Mouse (Mus musculus) intestine, embryonic 16.5 days (tissue): Measurements from ENCODE around the gene Adamtsl1. TPM values are rescaled to one million over a fixed set of nuclear protein-coding genes. Genes with fewer than 3 reads are reported as not detected.
A peak's percentile ranks its signal among the peaks of the same experiment; 100 is the strongest.

Source experiments
- ATAC-seq: fragments of 200-750 bp; cut with Nextera tagmentation; 2 replicates; pipeline ENCODE4 v1.8.0; 2017; ENCODE audit warnings: moderate TSS enrichment, moderate library complexity
- H3K27ac ChIP-seq: fragments of 300-500 bp; sonication (generic); 2 replicates; pipeline ENCODE4 v1.5.1; 2014; ENCODE audit warnings: mild to moderate bottlenecking, low read length
- H3K27me3 ChIP-seq: fragments of 300-500 bp; sonication (generic); replicated peaks from 2 replicates; pipeline ENCODE4 v1.6.1; 2014; ENCODE audit warnings: low read length, control low read depth, mixed read lengths; ENCODE audit not compliant: control insufficient read depth, insufficient read depth
- H3K36me3 ChIP-seq: fragments of 300-500 bp; sonication (generic); 2 replicates; pipeline ENCODE4 v1.6.1; 2014; ENCODE audit warnings: low read length, control low read depth; ENCODE audit not compliant: control insufficient read depth, insufficient read depth
- H3K4me1 ChIP-seq: fragments of 300-500 bp; sonication (generic); 2 replicates; pipeline ENCODE4 v1.6.1; 2014; ENCODE audit warnings: low read length, control low read depth, mixed read lengths; ENCODE audit not compliant: control insufficient read depth, insufficient read depth
- H3K4me2 ChIP-seq: fragments of 300-500 bp; sonication (generic); 2 replicates; pipeline ENCODE4 v1.6.1; 2014; ENCODE audit warnings: low read depth, low read length, control low read depth
- H3K4me3 ChIP-seq: fragments of 300-500 bp; sonication (generic); 2 replicates; pipeline ENCODE4 v1.5.1; 2014; ENCODE audit warnings: mild to moderate bottlenecking, low read length
- H3K9ac ChIP-seq: fragments of 300-500 bp; sonication (generic); 2 replicates; pipeline ENCODE4 v1.6.1; 2014; ENCODE audit warnings: low read depth, low read length
- H3K9me3 ChIP-seq: fragments of 300-500 bp; sonication (generic); 2 replicates; pipeline ENCODE4 v1.6.1; 2016; ENCODE audit warnings: low read length, control low read depth; ENCODE audit not compliant: control insufficient read depth
- WGBS: fragments of 180-500 bp; shearing (Covaris S2); extraction: QIAGEN DNeasy Blood & Tissue Kit; methylation state at CpG from one replicate; pipeline ENCODE4 v1.1.7; 2014; 5-methylcytosine and 5-hydroxymethylcytosine counted together
- polyA plus RNA-seq: library from polyadenylated mRNA; unstranded; fragments of >200 nt; fragmentation: Nextera tagmentation; extraction: Ambion mirVana; gene quantifications from 2 replicates; pipeline ENCODE4 v1.2.1, GENCODE M21; 2015

The Adamtsl1 gene
- polyA plus RNA-seq, 1 experiment from 2014 or later: 6.6 TPM

DNA sequence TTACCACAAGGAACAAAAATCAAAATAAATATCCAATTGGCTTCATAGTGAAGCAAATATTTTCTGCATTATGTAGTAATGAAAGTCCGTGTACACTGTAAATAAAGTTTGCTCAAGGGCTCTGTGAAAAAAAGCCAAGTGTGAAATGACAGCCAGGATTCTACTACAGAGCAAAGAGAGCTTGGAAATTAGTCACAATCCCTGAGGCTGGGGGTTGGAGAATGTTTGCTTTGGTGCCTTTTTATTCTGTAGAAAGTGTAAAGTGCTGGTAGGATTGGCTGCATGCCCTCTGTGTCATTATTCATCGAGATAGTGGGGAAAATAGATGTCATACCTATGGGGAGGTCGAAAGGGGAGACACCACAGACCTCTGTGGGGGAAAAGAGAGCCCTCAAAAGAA is 516.2 kb downstream of the Adamtsl1 start:
- H3K4me2 ChIP-seq: no peak overlapping the region
- H3K36me3 ChIP-seq: no peaks in the 10 kb centered on the region
- ATAC-seq: no peak
- H3K4me3 ChIP-seq: no peak overlapping the region
- H3K9ac ChIP-seq: no peak overlapping the region
- H3K27me3 ChIP-seq: no peaks in the 10 kb centered on the region
- H3K9me3 ChIP-seq: no peaks in the 10 kb centered on the region
- WGBS: 33% methylated on average over 3 of the region's 3 CpGs
- H3K27ac ChIP-seq: no peak overlapping the region
- H3K4me1 ChIP-seq: no peaks in the 10 kb centered on the region

DNA sequence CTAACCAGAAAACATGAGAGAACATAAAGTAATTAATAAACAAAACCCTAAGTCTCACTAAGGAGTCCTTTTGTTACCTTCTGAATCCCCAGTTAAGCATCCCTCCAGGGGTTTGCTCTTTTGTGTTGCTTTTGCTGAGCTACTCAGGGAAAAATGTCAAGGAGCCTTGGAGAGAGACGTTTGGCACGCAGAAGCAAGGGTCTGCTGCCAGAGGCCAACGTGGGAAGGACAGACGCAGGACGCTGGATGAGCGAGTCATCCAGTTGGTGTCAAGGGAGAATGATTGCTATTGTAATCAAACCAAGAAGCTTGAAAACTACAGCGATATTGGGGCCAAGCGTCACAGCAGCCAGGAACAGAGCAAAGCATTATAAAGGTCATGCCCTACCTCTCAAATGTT is 517.1 kb downstream of the Adamtsl1 start:
- Histone ChIP-seq H3K36me3 (no peaks in the 10 kb centered on the region), H3K4me3 (no peak overlapping the region), H3K27ac (no peak overlapping the region), H3K9me3 (no peaks in the 10 kb centered on the region), H3K9ac (no peak overlapping the region), H3K27me3 (no peaks in the 10 kb centered on the region), H3K4me1 (no peaks in the 10 kb centered on the region), H3K4me2 (no peak overlapping the region)
- ATAC-seq: no peak
- 40% methylated on average over 8 of the region's 8 CpGs for WGBS

DNA sequence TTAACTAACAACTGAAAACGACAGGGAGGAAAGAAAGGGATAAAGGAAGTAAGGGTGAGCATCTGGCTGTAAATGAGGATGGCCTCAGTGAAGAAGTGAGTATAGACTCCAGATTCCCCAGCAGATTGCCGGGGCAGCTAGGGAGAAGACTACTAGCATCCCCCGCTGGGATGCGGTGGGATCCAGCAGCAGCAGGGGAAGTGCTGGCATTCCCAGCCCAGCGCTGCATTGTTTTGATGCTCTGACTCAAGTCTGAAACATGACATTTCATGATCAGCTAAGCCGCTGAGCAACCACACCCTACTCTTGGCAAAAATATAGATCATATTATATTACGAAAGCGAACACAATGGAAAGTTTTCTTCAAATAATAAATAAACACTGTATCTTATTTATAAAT is 526.9 kb downstream of the Adamtsl1 start:
- ATAC-seq: no peak
- H3K27me3 ChIP-seq: no peaks in the 10 kb centered on the region
- no peaks in the 10 kb centered on the region for H3K9me3 ChIP-seq
- no peak overlapping the region for H3K27ac ChIP-seq
- no peak overlapping the region for H3K4me3 ChIP-seq
- H3K36me3 ChIP-seq: no peaks in the 10 kb centered on the region
- H3K4me2 ChIP-seq: no peak overlapping the region
- H3K4me1 ChIP-seq: no peaks in the 10 kb centered on the region
- 45% methylated on average over 8 of the region's 8 CpGs for WGBS
- no peak overlapping the region for H3K9ac ChIP-seq

DNA sequence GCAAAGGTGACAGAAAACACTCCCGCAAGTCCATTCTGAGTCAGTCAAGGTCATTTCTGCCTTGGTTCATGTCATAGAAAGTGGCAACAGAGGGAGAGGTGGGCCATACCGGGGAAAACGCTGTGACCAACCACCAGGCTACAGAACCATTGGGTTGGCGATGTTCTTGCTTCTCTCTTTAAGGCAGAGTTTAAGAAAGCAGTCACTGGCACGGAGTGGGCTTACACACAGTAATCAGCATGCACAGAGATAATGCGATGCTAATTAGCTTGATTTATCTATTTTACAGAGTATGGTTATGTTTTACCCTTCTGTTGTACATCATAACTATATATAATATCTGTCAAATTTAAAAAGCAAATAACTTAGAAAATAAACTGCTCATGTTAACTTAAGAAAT is 531.5 kb downstream of the Adamtsl1 start:
- Histone ChIP-seq H3K27ac (no peak overlapping the region), H3K9me3 (no peaks in the 10 kb centered on the region), H3K36me3 (no peaks in the 10 kb centered on the region), H3K4me3 (no peak overlapping the region), H3K4me1 (no peaks in the 10 kb centered on the region), H3K4me2 (no peak overlapping the region), H3K9ac (no peak overlapping the region), H3K27me3 (no peaks in the 10 kb centered on the region)
- WGBS: 82% methylated on average over 6 of the region's 6 CpGs
- no peak for ATAC-seq

DNA sequence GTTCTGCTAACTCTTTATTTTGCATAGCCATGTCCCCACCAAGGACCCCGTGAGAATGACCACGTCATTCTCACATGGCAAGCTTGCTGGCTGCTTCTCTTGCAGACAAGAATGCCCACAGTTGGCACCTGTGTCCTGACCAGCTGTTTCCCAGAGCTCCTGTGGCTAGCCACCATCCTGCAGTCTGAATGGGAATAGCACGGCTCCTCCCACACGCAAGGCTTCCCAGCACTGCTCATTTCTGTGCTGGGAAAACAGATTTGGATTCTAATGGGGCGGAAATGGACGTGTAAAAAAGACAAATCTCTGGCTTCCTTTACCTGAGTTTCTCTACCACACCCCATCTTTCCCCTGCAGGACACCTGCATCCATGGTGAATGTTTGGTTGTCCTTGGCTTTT is 531.9 kb downstream of the Adamtsl1 start:
- no peak overlapping the region for H3K4me3 ChIP-seq
- no peaks in the 10 kb centered on the region for H3K27me3 ChIP-seq
- H3K9me3 ChIP-seq: no peaks in the 10 kb centered on the region
- WGBS: 61% methylated on average over 6 of the region's 6 CpGs
- H3K9ac ChIP-seq: no peak overlapping the region
- H3K4me1 ChIP-seq: no peaks in the 10 kb centered on the region
- H3K36me3 ChIP-seq: no peaks in the 10 kb centered on the region
- H3K27ac ChIP-seq: no peak overlapping the region
- peak; percentile 38; the same call in 1 of the 2 replicates for ATAC-seq
- H3K4me2 ChIP-seq: no peak overlapping the region

DNA sequence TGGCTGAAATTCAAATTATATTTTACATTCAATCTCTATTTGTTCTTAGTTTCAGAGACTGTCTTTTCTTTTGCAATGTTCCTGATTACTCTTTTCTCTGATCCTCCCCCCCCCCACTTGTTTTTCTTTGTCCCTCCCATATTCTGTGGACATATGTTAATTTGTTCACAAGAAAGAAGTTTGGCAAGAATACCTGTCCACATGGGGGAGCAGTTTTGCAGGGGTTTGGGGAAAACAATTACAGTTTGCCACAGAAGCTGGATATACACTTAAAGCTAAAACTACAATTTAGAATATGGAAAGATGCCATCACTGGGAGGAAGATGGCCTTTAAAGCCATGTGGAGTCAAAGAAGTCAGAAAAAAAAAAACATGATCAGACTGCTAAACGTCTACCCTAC is 532.9 kb downstream of the Adamtsl1 start:
- Histone ChIP-seq H3K36me3 (no peaks in the 10 kb centered on the region), H3K9me3 (no peaks in the 10 kb centered on the region), H3K27ac (no peak overlapping the region), H3K4me3 (no peak overlapping the region), H3K27me3 (no peaks in the 10 kb centered on the region), H3K9ac (no peak overlapping the region), H3K4me1 (no peaks in the 10 kb centered on the region), H3K4me2 (no peak overlapping the region)
- 86% methylated on average over 1 of the region's 1 CpGs for WGBS
- ATAC-seq: no peak

DNA sequence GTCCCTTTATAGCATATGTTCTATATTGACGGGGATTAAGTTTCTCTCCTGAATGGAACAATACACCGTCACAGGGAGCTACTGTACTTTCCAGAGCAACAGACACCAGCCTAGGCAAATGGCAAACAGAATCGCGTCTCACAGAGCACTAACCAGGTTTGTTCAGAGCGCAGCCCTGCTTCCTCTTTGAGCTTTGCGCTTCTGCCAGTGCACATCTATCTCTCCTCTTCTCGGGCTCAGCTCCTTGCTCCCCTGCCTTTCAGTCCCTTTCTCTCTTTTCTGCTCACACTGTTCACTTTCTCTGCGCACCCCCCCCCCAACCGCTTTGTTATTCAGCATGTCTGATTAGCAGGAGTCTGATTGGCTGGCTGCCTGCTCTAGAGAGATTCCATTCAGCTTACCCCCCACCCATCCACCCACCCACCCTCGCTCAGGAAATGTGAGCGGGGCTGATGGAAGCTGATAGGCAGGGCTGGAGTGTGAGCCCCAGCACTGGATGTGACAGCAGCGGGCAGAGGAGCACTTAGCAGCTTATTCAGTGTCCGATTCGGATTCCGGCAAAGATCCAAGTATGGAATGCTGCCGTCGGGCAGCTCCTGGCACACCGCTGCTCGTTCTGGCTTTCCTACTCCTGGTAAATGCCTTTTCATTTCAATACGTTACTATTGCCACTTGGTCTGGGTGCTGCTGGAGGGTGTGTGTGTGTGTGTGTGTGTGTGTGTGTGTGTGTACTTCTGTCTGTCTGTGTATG is 539.7 kb downstream of the Adamtsl1 start:
- ATAC-seq: peak; percentile 89
- Histone ChIP-seq H3K9me3 (no peaks in the 10 kb centered on the region), H3K9ac (peak overlapping the region; percentile 60), H3K4me2 (peak overlapping the region; percentile 66), H3K36me3 (no peaks in the 10 kb centered on the region), H3K27ac (0 out of 2 replicates have a peak overlapping the region, but pooled peaks have one; percentile 29), H3K4me3 (peak overlapping the region; percentile 50), H3K4me1 (no peaks in the 10 kb centered on the region), H3K27me3 (0 out of 2 replicates have a peak, but pooled peaks cover 2% of the 10 kb centered on the region)
- WGBS: under 1% methylated on average over 20 of the region's 20 CpGs

DNA sequence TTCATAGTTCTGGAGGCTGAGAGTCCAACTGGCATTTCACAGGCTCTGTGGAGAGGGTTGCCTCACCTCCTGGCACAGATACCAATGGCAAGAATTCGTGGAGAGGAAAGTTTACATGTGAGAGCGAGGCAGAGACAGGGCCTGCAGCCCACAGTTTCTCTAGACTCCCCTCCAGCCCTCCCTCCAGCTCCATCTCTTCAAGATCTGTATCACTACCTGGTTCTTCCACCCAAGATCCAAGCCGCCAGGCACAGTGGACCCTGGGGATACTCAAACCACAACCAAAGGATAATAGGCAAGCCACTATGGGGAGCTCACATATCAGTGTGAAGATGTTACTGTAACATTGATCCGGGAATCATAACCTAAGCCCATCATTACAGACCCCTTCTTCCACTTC is 546.6 kb downstream of the Adamtsl1 start:
- Histone ChIP-seq H3K4me2 (no peak overlapping the region), H3K27me3 (no peaks in the 10 kb centered on the region), H3K4me3 (no peak overlapping the region), H3K4me1 (no peaks in the 10 kb centered on the region), H3K9ac (no peak overlapping the region), H3K27ac (no peak overlapping the region), H3K9me3 (no peaks in the 10 kb centered on the region), H3K36me3 (no peaks in the 10 kb centered on the region)
- 86% methylated on average over 4 of the region's 4 CpGs for WGBS
- no peak for ATAC-seq

DNA sequence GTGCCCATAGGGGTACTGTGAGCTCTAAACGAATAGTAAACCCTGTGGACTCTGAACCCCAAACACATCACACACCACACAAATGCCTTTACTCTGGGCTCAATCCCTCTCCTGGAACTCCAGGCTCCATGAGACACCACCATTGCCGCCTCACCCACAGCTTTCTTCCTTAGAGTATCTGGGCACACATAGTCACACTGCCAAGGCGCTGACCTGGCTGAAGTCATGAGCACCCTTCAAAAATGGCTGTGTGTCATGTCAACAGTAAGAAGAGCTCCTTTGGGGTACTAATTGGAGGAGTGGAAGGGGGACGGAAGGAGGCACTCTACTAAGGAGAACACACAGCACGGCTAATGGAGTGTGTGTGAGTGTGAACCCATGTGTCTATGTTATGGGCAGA is 554.4 kb downstream of the Adamtsl1 start:
- ATAC-seq: no peak
- Histone ChIP-seq H3K9ac (no peak overlapping the region), H3K36me3 (no peaks in the 10 kb centered on the region), H3K27me3 (no peaks in the 10 kb centered on the region), H3K4me2 (no peak overlapping the region), H3K27ac (no peak overlapping the region), H3K9me3 (no peaks in the 10 kb centered on the region), H3K4me1 (no peaks in the 10 kb centered on the region), H3K4me3 (no peak overlapping the region)
- 87% methylated on average over 5 of the region's 5 CpGs for WGBS
